Mouse (Mus musculus) liver, postnatal 0 days (tissue): ENCODE measurements at regions not wholly inside any gene's neighbourhood (a gene's known extent, or its start where the extent isn't known, plus 50 kb on each side); places are given as distances from the start of the nearest gene placed in this dataset.

ENCODE experiments used
- CTCF ChIP-seq: sonication (generic); IDR thresholded peaks from 2 replicates; pipeline ENCODE4 v1.5.1; 2016; ENCODE audit warnings: antibody characterized with exemption, low read depth
- EP300 ChIP-seq: IDR thresholded peaks from 2 replicates; pipeline ENCODE4 v1.6.1; 2016; ENCODE audit warnings: antibody characterized with exemption, low read depth, mild to moderate bottlenecking

- TF ChIP-seq CTCF = peak; percentile 42
- TF ChIP-seq EP300 = no peak
Observed at GRCm38 (mm10) chr7:34462069-34462468, 69.0 kb upstream of the Lsm14a start.
